Mouse (Mus musculus) stomach, postnatal 0 days (tissue): ENCODE measurements around the gene Psma5. TPM values are rescaled to one million over a fixed set of nuclear protein-coding genes. Genes with fewer than 3 reads are reported as not detected.

Source experiments
- ATAC-seq: fragments of 200-750 bp; cut with Nextera tagmentation; 2 replicates; pipeline ENCODE4 v1.8.0; 2017; ENCODE audit not compliant: low FRiP score, low TSS enrichment
- DNase-seq: peaks from one replicate; pipeline ENCODE4 v3.0.0-alpha.2; 2016; ENCODE audit warnings: low spot score
- H3K27ac ChIP-seq: fragments of 300-500 bp; sonication (generic); replicated peaks from 2 replicates; pipeline ENCODE4 v1.5.1; 2014; ENCODE audit warnings: mild to moderate bottlenecking, control low read depth
- H3K27me3 ChIP-seq: fragments of 300-500 bp; sonication (generic); 2 replicates; pipeline ENCODE4 v1.6.1; 2014; ENCODE audit warnings: low read length; ENCODE audit not compliant: control insufficient read depth, insufficient read depth
- H3K36me3 ChIP-seq: fragments of 300-500 bp; sonication (generic); 2 replicates; pipeline ENCODE4 v1.6.1; 2014; ENCODE audit warnings: low read length, mixed read lengths; ENCODE audit not compliant: control insufficient read depth, insufficient read depth
- H3K4me1 ChIP-seq: fragments of 300-500 bp; sonication (generic); replicated peaks from 2 replicates; pipeline ENCODE4 v1.6.1; 2014; ENCODE audit warnings: antibody characterized with exemption; ENCODE audit not compliant: control insufficient read depth, insufficient read depth
- H3K4me2 ChIP-seq: fragments of 300-500 bp; sonication (generic); replicated peaks from 2 replicates; pipeline ENCODE4 v1.6.1; 2014; ENCODE audit warnings: low read depth, mild to moderate bottlenecking, control low read depth, moderate library complexity
- H3K4me3 ChIP-seq: fragments of 300-500 bp; sonication (generic); 2 replicates; pipeline ENCODE4 v1.5.1; 2014; ENCODE audit warnings: low read depth, low read length, control low read depth
- H3K9ac ChIP-seq: fragments of 300-500 bp; sonication (generic); 2 replicates; pipeline ENCODE4 v1.6.1; 2014; ENCODE audit warnings: mild to moderate bottlenecking, low read length, control low read depth, mixed read lengths
- H3K9me3 ChIP-seq: fragments of 300-500 bp; sonication (generic); 2 replicates; pipeline ENCODE4 v1.6.1; 2016; ENCODE audit warnings: low read length; ENCODE audit not compliant: control insufficient read depth
- CTCF ChIP-seq: IDR thresholded peaks from 2 replicates; pipeline ENCODE4 v1.5.1; 2016; ENCODE audit warnings: antibody characterized with exemption, low read depth, mild to moderate bottlenecking, moderate library complexity
- EP300 ChIP-seq: optimal IDR thresholded peaks from 2 replicates; pipeline ENCODE3; 2016; ENCODE audit warnings: antibody characterized with exemption
- WGBS: fragments of 180-500 bp; shearing (Covaris S2); extraction: QIAGEN DNeasy Blood & Tissue Kit; methylation state at CpG from one replicate; pipeline ENCODE4 v1.1.7; 2014; 5-methylcytosine and 5-hydroxymethylcytosine counted together
- polyA plus RNA-seq: library from polyadenylated mRNA; unstranded; fragments of >200 nt; fragmentation: Nextera tagmentation; extraction: Ambion mirVana; gene quantifications from 2 replicates; pipeline ENCODE4 v1.2.1, GENCODE M21; 2015

Psma5 gene
- polyA plus RNA-seq, 1 experiment from 2014 or later: 166 TPM

GRCm38 (mm10) chr3:108211845-108212244 lies 44.9 kb upstream of the Psma5 start:
- no peaks in the 10 kb centered on the region; the same call in 1 of the 2 replicates for H3K36me3 ChIP-seq
- no peak overlapping the region for H3K4me3 ChIP-seq
- H3K9ac ChIP-seq: no peak overlapping the region
- peaks cover 5% of the 10 kb centered on the region; the same call in 1 of the 2 replicates for H3K4me1 ChIP-seq
- TF ChIP-seq CTCF (no peak), EP300 (no peak)
- DNase-seq (no peak), ATAC-seq (no peak)
- no peaks in the 10 kb centered on the region for H3K27me3 ChIP-seq
- 81% methylated on average over 6 of the region's 6 CpGs for WGBS
- H3K9me3 ChIP-seq: no peaks in the 10 kb centered on the region
- H3K27ac ChIP-seq: no peak overlapping the region
- no peak overlapping the region for H3K4me2 ChIP-seq

GRCm38 (mm10) chr3:108212406-108212805 lies 44.3 kb upstream of the Psma5 start:
- Histone ChIP-seq H3K9ac (no peak overlapping the region), H3K4me1 (peaks cover 4% of the 10 kb centered on the region; the same call in 1 of the 2 replicates), H3K4me2 (no peak overlapping the region), H3K9me3 (no peaks in the 10 kb centered on the region), H3K27me3 (no peaks in the 10 kb centered on the region), H3K27ac (no peak overlapping the region), H3K4me3 (no peak overlapping the region), H3K36me3 (no peaks in the 10 kb centered on the region; the same call in 1 of the 2 replicates)
- no peak for ATAC-seq
- WGBS: 77% methylated on average over 8 of the region's 8 CpGs
- DNase-seq: no peak
- TF ChIP-seq CTCF (peak; percentile 25; the same call in 1 of the 2 replicates), EP300 (no peak)

GRCm38 (mm10) chr3:108214734-108215133 lies 42.0 kb upstream of the Psma5 start:
- H3K4me2 ChIP-seq: no peak overlapping the region
- TF ChIP-seq CTCF (no peak), EP300 (no peak)
- no peak overlapping the region for H3K27ac ChIP-seq
- no peaks in the 10 kb centered on the region for H3K36me3 ChIP-seq
- no peak overlapping the region for H3K9ac ChIP-seq
- no peaks in the 10 kb centered on the region for H3K4me1 ChIP-seq
- DNase-seq (peak; percentile 64), ATAC-seq (no peak)
- H3K4me3 ChIP-seq: no peak overlapping the region
- H3K27me3 ChIP-seq: no peaks in the 10 kb centered on the region
- 9% methylated on average over 5 of the region's 5 CpGs for WGBS
- no peaks in the 10 kb centered on the region for H3K9me3 ChIP-seq

- Histone ChIP-seq H3K4me3 (no peak overlapping the region), H3K27me3 (no peaks in the 10 kb centered on the region), H3K9me3 (no peaks in the 10 kb centered on the region), H3K27ac (no peak overlapping the region), H3K36me3 (no peaks in the 10 kb centered on the region), H3K4me2 (no peak overlapping the region), H3K4me1 (no peaks in the 10 kb centered on the region), H3K9ac (no peak overlapping the region)
- TF ChIP-seq CTCF: no peak
- TF ChIP-seq EP300: no peak
- ATAC-seq (no peak), DNase-seq (no peak)
- 67% methylated on average over 3 of the region's 3 CpGs for WGBS
Measured at GRCm38 (mm10) chr3:108220661-108221060, 36.1 kb upstream of the Psma5 start.

- H3K9ac ChIP-seq: peak overlapping the region; percentile 54
- H3K4me2 ChIP-seq: peak overlapping the region; percentile 75
- WGBS: 4% methylated on average over 61 of the region's 67 CpGs
- peak overlapping the region; percentile 44 for H3K4me3 ChIP-seq
- H3K4me1 ChIP-seq: no peaks in the 10 kb centered on the region
- H3K9me3 ChIP-seq: no peaks in the 10 kb centered on the region
- TF ChIP-seq CTCF: no peak
- no peak for TF ChIP-seq EP300
- DNase-seq (peak; percentile 39), ATAC-seq (peak; percentile 56)
- peaks cover 3% of the 10 kb centered on the region; the same call in 1 of the 2 replicates for H3K27me3 ChIP-seq
- H3K36me3 ChIP-seq: no peaks in the 10 kb centered on the region
- H3K27ac ChIP-seq: no peak overlapping the region
Measured at GRCm38 (mm10) chr3:108225711-108226557, 30.8 kb upstream of the Psma5 start.
